Mouse (Mus musculus): Measurements from ENCODE around the gene Stx8. TPM values are rescaled to one million over a fixed set of nuclear protein-coding genes. Genes with fewer than 3 reads are reported as not detected.

The Stx8 gene
- polyA plus RNA-seq, 1 experiment from 2014 or later = 64.6 TPM

DNA sequence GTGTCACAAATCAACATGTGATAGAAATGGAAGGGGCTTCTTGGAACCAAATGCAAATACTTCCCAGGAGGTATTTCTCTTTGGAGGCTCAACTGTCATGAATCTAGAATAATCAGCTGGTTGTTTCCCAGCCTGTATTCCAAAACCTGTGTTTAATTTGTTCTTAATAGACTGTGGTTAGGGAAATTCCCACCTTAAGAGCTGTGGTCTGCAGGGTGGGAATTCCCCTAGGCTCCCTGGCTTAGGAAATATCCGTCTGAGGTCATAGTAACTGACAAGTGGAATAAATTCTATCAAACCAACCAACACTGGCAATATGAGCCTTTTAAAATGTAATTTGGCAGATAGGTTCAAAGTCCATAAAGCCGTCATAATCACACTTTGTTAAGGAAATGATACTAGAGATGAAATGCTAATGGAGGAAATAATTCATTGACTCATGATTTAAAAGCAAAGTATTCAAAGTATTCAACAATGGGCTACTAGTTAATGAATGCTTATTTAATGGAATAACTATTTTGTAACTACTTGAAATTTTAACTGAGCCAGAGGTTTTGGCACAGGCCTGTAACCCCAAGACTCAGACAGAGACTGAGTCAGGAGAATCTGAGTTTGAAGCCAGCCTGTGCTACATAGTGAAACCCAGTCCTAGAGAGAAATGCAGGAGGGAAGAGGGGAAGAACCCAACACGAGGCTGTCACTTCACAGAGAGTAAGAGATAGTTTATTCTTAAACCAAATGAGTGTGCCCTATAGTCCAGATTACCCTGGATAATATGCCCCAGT is 126.2 kb downstream of the Stx8 start:
- WGBS = 53% methylated on average over 3 of the region's 3 CpGs
- Histone ChIP-seq H3K27ac (replicated peaks) (no peak overlapping the region), H3K4me3 (replicated peaks) (no peak overlapping the region), H3K4me2 (no peak overlapping the region), H3K36me3 (no peaks in the 10 kb centered on the region), H3K9me3 (replicated peaks) (no peaks in the 10 kb centered on the region), H3K27me3 (replicated peaks) (no peaks in the 10 kb centered on the region), H3K9ac (replicated peaks) (no peak overlapping the region), H3K4me1 (no peaks in the 10 kb centered on the region)
- ATAC-seq (ENCODE audit: low FRiP score) = no peak

DNA sequence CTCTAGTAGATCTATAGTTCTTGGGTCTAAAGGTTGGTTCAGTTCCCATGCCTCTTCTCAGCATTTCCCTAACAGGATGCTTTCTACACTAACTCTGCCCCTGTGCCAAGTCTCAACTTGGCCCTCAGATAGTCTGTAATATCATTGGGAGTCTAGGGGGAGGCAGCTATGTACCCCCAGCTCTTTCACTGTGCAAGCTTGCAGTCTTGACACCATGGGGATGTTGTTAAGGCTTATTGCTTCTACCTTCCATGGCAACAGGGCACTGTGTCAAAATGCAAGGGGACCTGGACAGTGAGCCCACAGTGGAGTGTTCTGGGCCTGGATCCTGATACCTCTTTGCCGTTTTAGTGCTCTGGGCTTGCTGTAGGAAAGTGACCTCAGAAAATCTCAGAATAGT is 135.6 kb downstream of the Stx8 start:
- H3K27me3 ChIP-seq (replicated peaks) = no peaks in the 10 kb centered on the region
- no peak overlapping the region for H3K4me2 ChIP-seq
- ATAC-seq (ENCODE audit: low FRiP score) = peak; percentile 79
- 0 out of 2 replicates have a peak overlapping the region, but pooled peaks have one; percentile 5 for H3K27ac ChIP-seq (replicated peaks)
- H3K4me1 ChIP-seq = no peaks in the 10 kb centered on the region
- no peak overlapping the region for H3K9ac ChIP-seq (replicated peaks)
- no peaks in the 10 kb centered on the region for H3K9me3 ChIP-seq (replicated peaks)
- no peaks in the 10 kb centered on the region for H3K36me3 ChIP-seq
- no peak overlapping the region for H3K4me3 ChIP-seq (replicated peaks)
- 83% methylated on average over 1 of the region's 1 CpGs for WGBS

DNA sequence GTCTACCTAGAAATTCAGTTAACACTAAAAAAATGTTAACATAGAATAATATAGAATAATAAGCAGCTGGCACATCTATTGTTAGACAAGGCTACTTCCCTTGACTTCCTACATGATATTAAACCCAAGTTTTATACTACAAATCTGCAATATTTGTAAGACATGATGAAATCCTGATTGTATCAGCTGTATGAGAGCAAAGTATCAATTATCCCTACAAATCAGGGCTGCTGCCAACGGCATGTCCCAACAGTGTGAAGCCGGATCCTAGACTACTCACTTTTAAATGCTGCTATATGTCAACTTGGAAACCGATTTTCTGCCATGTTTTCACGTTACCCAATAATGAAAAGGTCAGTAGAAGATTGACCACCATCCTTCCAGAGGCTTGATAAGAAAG is 137.5 kb downstream of the Stx8 start:
- 89% methylated on average over 4 of the region's 4 CpGs for WGBS

DNA sequence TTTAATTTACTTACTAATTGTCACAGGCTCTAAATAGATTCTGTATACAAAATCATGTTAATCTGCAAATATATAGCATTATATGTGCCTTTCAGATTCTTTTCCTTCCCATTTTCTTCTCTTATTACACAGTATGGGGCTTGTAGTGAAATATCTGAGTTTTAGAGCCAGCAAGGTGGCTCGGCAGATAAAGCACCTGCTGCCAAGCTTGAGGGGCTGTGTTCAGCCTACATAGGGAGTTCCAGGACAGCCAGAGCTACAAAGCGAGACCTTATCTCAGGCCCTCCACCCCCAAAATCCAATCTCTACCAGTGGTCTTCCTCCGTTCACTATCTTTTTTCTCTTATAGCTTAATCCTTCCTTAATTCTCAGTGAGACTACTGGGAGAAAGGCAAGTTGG is 140.1 kb downstream of the Stx8 start:
- no peaks in the 10 kb centered on the region for H3K9me3 ChIP-seq (replicated peaks)
- H3K4me3 ChIP-seq (replicated peaks) = no peak overlapping the region
- no peak overlapping the region for H3K9ac ChIP-seq (replicated peaks)
- no peak overlapping the region for H3K4me2 ChIP-seq
- no peaks in the 10 kb centered on the region for H3K4me1 ChIP-seq
- no peak for ATAC-seq (ENCODE audit: low FRiP score)
- no peaks in the 10 kb centered on the region for H3K36me3 ChIP-seq
- 95% methylated on average over 3 of the region's 3 CpGs for WGBS
- no peak overlapping the region for H3K27ac ChIP-seq (replicated peaks)
- no peaks in the 10 kb centered on the region for H3K27me3 ChIP-seq (replicated peaks)

More for the DNA sequence above, 137.5 kb downstream of the Stx8 start:
- H3K27ac ChIP-seq (replicated peaks) = no peak overlapping the region
- H3K36me3 ChIP-seq = no peaks in the 10 kb centered on the region
- H3K4me3 ChIP-seq (replicated peaks) = no peak overlapping the region
- no peaks in the 10 kb centered on the region for H3K9me3 ChIP-seq (replicated peaks)
- no peaks in the 10 kb centered on the region for H3K27me3 ChIP-seq (replicated peaks)
- no peaks in the 10 kb centered on the region for H3K4me1 ChIP-seq
- no peak for ATAC-seq (ENCODE audit: low FRiP score)
- no peak overlapping the region for H3K9ac ChIP-seq (replicated peaks)
- H3K4me2 ChIP-seq = no peak overlapping the region

DNA sequence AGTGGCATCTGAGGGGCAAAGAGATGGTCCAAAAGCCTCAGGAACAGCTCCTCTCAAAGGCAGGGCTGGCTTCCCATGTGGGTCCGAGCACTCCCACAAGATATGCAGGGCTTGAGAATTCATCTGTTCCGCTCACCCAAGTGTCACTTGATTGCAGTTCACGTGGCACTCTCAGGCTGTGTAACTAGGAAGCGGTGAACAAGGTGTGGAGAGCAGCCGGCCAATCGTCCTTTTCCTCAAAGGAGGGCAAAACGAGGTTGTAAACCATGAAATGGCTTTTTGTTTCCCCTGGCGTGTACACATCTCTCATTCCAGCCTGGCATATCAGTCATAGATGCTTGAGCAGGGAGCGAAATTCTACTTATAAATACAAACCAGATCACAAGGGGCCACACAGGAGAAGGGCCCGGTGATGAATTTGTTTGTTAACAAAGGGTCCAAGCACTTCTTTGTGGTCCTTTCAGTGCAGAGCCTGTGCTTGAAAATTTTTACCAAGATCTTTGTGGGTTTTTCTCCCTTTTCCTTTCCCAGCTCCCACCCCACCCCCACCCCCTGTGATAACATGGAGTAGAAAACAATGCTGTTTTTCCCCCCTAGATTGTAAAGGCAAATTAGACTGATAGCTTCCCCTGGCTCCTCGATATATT is 147.6 kb downstream of the Stx8 start:
- H3K27ac ChIP-seq (replicated peaks) = 0 out of 2 replicates have a peak overlapping the region, but pooled peaks have one; percentile 28
- no peak overlapping the region for H3K4me2 ChIP-seq
- 0 out of 2 replicates have a peak overlapping the region, but pooled peaks have one; percentile 14 for H3K9ac ChIP-seq (replicated peaks)
- no peak for ATAC-seq (ENCODE audit: low FRiP score)
- H3K9me3 ChIP-seq (replicated peaks) = no peaks in the 10 kb centered on the region
- H3K27me3 ChIP-seq (replicated peaks) = no peaks in the 10 kb centered on the region
- 11% methylated on average over 11 of the region's 11 CpGs for WGBS
- no peaks in the 10 kb centered on the region for H3K36me3 ChIP-seq
- H3K4me1 ChIP-seq = peaks cover 13% of the 10 kb centered on the region
- H3K4me3 ChIP-seq (replicated peaks) = no peak overlapping the region

DNA sequence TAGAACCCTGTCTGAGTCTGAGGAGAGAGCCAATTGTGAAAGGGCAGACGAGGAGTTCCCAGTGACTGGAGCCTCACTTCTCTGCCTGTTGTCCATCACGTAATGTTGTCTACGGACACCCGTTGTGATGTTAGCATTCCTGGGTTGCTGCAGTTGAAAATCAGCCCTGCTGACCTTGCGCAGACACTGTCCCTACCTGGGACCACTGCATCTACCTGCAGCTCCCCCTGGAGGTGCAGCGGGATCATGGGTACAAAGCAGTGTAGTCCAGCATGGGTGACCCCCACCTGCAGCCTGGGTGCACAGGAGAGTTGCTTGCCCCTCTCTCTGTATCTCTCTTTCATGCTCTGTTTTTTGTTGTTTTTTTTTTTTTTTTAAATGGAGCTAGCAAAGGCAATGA is 148.2 kb downstream of the Stx8 start:
- Histone ChIP-seq H3K4me2 (no peak overlapping the region), H3K9ac (replicated peaks) (no peak overlapping the region)
- 24% methylated on average over 6 of the region's 6 CpGs for WGBS

DNA sequence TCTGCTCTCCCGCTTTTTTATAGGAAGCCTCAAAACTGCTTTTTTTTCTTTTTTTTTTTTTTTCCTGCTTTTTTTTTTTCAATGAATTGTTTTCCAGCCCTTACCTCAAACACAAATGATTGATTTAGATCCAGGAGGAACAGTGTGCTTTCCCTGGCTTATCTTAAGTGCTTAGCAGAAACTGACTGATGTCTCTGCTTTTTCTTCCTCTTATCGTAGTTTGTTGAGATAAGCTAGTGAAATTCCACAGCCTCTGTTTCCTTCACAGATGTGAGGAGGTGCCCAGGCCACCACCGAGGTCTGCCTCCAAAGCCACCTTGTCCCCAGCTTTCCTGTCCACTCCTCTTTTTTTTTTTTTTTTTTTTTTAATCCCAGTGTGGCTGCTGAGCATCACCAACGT is 150.2 kb downstream of the Stx8 start:
- no peak overlapping the region for H3K9ac ChIP-seq (replicated peaks)
- no peaks in the 10 kb centered on the region for H3K9me3 ChIP-seq (replicated peaks)
- no peak overlapping the region for H3K4me3 ChIP-seq (replicated peaks)
- 75% methylated on average over 4 of the region's 4 CpGs for WGBS
- no peak overlapping the region for H3K4me2 ChIP-seq
- peaks cover 21% of the 10 kb centered on the region for H3K4me1 ChIP-seq
- H3K27ac ChIP-seq (replicated peaks) = no peak overlapping the region
- H3K36me3 ChIP-seq = no peaks in the 10 kb centered on the region
- ATAC-seq (ENCODE audit: low FRiP score) = no peak
- no peaks in the 10 kb centered on the region for H3K27me3 ChIP-seq (replicated peaks)

More for the DNA sequence above, 148.2 kb downstream of the Stx8 start:
- no peaks in the 10 kb centered on the region for H3K27me3 ChIP-seq (replicated peaks)
- no peak overlapping the region for H3K4me3 ChIP-seq (replicated peaks)
- H3K36me3 ChIP-seq = no peaks in the 10 kb centered on the region
- no peak for ATAC-seq (ENCODE audit: low FRiP score)
- no peak overlapping the region for H3K27ac ChIP-seq (replicated peaks)
- peaks cover 13% of the 10 kb centered on the region for H3K4me1 ChIP-seq
- no peaks in the 10 kb centered on the region for H3K9me3 ChIP-seq (replicated peaks)

DNA sequence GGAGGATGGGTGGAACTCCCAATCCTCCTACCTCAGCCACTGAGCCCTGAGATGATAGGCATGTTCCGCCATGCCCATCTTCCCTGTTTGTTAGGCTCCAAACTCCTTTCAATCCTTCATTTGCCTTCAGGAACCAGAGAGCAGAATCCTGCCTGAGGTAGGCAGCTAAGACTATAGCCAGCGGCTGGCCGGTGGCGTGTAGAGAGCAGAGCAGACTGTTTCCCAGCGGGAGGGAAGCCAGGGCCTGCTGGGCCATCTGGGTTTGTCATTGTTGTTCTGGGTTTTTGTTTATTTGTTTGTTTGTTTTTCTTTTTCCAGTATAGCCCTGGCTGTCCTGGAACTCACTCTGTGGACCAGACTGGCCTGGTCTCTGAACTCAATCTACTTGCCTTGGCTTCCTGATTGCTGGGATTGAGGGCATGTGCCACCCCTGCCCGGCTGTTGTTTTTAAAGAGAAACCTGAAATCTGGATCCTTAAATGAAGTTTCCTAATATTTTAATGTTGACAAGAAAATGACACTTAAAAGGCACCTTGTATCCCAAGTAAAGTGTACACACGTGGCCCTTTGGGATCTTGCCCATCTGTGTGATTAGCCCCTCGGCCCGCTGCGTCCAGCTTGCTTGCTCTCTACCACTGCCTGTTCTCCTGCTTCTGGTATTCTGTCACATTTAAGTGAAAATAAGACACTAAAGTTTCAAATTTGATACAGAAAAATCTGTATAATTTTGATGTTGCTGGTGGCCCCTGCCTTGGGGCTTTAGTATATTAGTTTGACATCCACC is 152.1 kb downstream of the Stx8 start:
- H3K4me3 ChIP-seq (replicated peaks) = no peak overlapping the region
- H3K27ac ChIP-seq (replicated peaks) = no peak overlapping the region
- peaks cover 31% of the 10 kb centered on the region for H3K4me1 ChIP-seq
- H3K9ac ChIP-seq (replicated peaks) = no peak overlapping the region
- H3K27me3 ChIP-seq (replicated peaks) = no peaks in the 10 kb centered on the region
- H3K4me2 ChIP-seq = no peak overlapping the region
- no peaks in the 10 kb centered on the region for H3K36me3 ChIP-seq
- WGBS = 81% methylated on average over 10 of the region's 10 CpGs
- no peaks in the 10 kb centered on the region for H3K9me3 ChIP-seq (replicated peaks)
- ATAC-seq (ENCODE audit: low FRiP score) = no peak

DNA sequence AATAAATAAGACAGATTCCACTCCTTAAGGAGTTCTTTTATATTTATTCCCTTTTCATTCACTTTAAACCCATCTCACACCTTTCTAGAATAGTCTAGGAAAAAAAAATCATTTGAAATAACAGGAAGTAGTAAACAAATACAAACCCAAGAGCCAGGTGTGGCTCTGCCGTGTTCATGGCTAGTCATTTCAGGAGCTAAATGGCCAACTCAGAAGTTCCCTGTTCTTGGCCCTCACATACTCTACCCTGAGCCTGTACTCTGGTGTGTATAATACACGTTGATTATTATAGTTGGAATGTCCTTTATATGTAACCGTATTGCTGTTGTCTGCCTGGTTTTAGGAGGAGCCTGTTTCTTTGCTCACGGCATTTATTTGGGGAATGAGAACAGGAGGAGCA is 152.7 kb downstream of the Stx8 start:
- H3K4me1 ChIP-seq = peaks cover 26% of the 10 kb centered on the region
- H3K9ac ChIP-seq (replicated peaks) = no peak overlapping the region
- no peaks in the 10 kb centered on the region for H3K9me3 ChIP-seq (replicated peaks)
- H3K4me3 ChIP-seq (replicated peaks) = no peak overlapping the region
- H3K27me3 ChIP-seq (replicated peaks) = no peaks in the 10 kb centered on the region
- 82% methylated on average over 4 of the region's 4 CpGs for WGBS
- no peak overlapping the region for H3K4me2 ChIP-seq
- ATAC-seq (ENCODE audit: low FRiP score) = no peak
- H3K36me3 ChIP-seq = no peaks in the 10 kb centered on the region
- H3K27ac ChIP-seq (replicated peaks) = no peak overlapping the region

DNA sequence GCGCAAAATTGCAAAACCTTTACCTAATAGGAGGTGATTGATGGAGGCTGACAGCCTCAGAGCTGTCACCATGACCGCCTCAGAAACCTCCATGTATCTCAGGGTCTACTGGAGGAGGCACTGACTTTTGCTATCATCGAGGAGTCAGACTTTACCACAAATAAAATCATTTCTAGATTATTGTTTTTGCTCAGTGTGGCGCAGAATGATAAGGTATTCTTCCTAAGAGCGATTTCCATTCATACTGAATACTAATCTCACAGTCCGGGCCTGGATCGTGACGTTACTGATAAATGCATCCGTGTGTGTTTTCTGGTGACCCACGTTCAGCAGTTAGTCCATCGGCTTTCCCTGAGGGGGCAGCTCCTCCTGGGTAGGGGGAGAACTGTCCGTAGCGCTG is 153.1 kb downstream of the Stx8 start:
- 78% methylated on average over 13 of the region's 13 CpGs for WGBS

DNA sequence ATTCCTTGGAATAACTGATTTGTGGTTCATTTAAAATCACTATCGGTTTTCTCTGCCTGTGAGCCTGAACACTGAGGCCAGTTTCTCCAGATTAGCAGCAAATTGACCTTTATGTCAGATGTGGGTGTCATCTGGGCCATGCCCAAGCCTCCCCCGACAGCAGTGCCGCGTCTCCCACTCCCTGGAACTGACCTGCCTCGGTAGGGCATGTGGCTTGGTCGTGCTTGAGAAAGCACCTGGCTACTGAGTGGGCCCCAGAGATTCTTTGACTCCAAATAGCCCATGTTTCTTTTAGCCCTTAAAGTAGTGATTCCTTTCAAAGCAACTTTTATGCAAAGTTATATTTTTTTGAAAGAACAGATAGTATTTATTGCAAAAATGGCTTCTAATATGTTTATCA is 155.3 kb downstream of the Stx8 start:
- H3K27ac ChIP-seq (replicated peaks) = no peak overlapping the region
- no peaks in the 10 kb centered on the region for H3K27me3 ChIP-seq (replicated peaks)
- no peaks in the 10 kb centered on the region for H3K36me3 ChIP-seq
- peaks cover 18% of the 10 kb centered on the region for H3K4me1 ChIP-seq
- no peak overlapping the region for H3K4me2 ChIP-seq
- no peak for ATAC-seq (ENCODE audit: low FRiP score)
- no peaks in the 10 kb centered on the region for H3K9me3 ChIP-seq (replicated peaks)
- WGBS = 14% methylated on average over 6 of the region's 6 CpGs
- no peak overlapping the region for H3K9ac ChIP-seq (replicated peaks)
- H3K4me3 ChIP-seq (replicated peaks) = no peak overlapping the region

More for the DNA sequence above, 153.1 kb downstream of the Stx8 start:
- Histone ChIP-seq H3K4me1 (peaks cover 22% of the 10 kb centered on the region), H3K36me3 (no peaks in the 10 kb centered on the region), H3K27ac (replicated peaks) (no peak overlapping the region), H3K4me3 (replicated peaks) (no peak overlapping the region), H3K4me2 (no peak overlapping the region), H3K27me3 (replicated peaks) (no peaks in the 10 kb centered on the region), H3K9ac (replicated peaks) (no peak overlapping the region), H3K9me3 (replicated peaks) (no peaks in the 10 kb centered on the region)
- no peak for ATAC-seq (ENCODE audit: low FRiP score)
